Mouse (Mus musculus) embryonic facial prominence, embryonic 15.5 days (tissue): ENCODE results near the gene Inpp5a. TPM values are rescaled to one million over a fixed set of nuclear protein-coding genes. Genes with fewer than 3 reads are reported as not detected.

ENCODE experiments used
- ATAC-seq: fragments of 200-750 bp; cut with Nextera tagmentation; 2 replicates; pipeline ENCODE4 v1.8.0; 2017; ENCODE audit warnings: low read depth, moderate TSS enrichment; ENCODE audit not compliant: insufficient number of reproducible peaks, low FRiP score, low TSS enrichment
- H3K27ac ChIP-seq: fragments of 300-500 bp; sonication (generic); replicated peaks from 2 replicates; pipeline ENCODE4 v1.5.1; 2015; ENCODE audit warnings: mild to moderate bottlenecking, inconsistent platforms
- H3K27me3 ChIP-seq: fragments of 300-500 bp; sonication (generic); 2 replicates; pipeline ENCODE4 v1.6.1; 2015; ENCODE audit warnings: inconsistent platforms
- H3K36me3 ChIP-seq: fragments of 300-500 bp; sonication (generic); 2 replicates; pipeline ENCODE4 v1.6.1; 2015; ENCODE audit warnings: mild to moderate bottlenecking, inconsistent platforms
- H3K4me1 ChIP-seq: fragments of 300-500 bp; sonication (generic); 2 replicates; pipeline ENCODE4 v1.6.1; 2015; ENCODE audit warnings: inconsistent platforms
- H3K4me2 ChIP-seq: fragments of 300-500 bp; sonication (generic); replicated peaks from 2 replicates; pipeline ENCODE4 v1.6.1; 2015; ENCODE audit warnings: mild to moderate bottlenecking, inconsistent platforms
- H3K4me3 ChIP-seq: fragments of 300-500 bp; sonication (generic); replicated peaks from 2 replicates; pipeline ENCODE4 v1.5.1; 2015; ENCODE audit warnings: mild to moderate bottlenecking, inconsistent platforms
- H3K9ac ChIP-seq: fragments of 300-500 bp; sonication (generic); 2 replicates; pipeline ENCODE4 v1.6.1; 2015; ENCODE audit warnings: inconsistent platforms
- H3K9me3 ChIP-seq: fragments of 300-500 bp; sonication (generic); replicated peaks from 2 replicates; pipeline ENCODE4 v1.6.1; 2016; ENCODE audit warnings: inconsistent platforms
- WGBS: fragments of 180-500 bp; shearing (Covaris S2); methylation state at CpG from one replicate; pipeline ENCODE4 v1.1.7; 2015; 5-methylcytosine and 5-hydroxymethylcytosine counted together
- polyA plus RNA-seq: library from polyadenylated mRNA; unstranded; fragments of >200 nt; fragmentation: Nextera tagmentation; extraction: Ambion mirVana; gene quantifications from 2 replicates; pipeline ENCODE4 v1.2.1, GENCODE M21; 2015

The Inpp5a gene
- polyA plus RNA-seq, 1 experiment from 2014 or later = 30.5 TPM

GRCm38 (mm10) chr7:139515959-139516660 is 127.2 kb downstream of the Inpp5a start:
- Histone ChIP-seq H3K9ac (no peak overlapping the region), H3K27ac (no peak overlapping the region), H3K4me3 (no peak overlapping the region), H3K36me3 (peaks cover 25% of the 10 kb centered on the region; the same call in 1 of the 2 replicates), H3K4me1 (peaks cover 4% of the 10 kb centered on the region; the same call in 1 of the 2 replicates), H3K4me2 (no peak overlapping the region), H3K9me3 (no peaks in the 10 kb centered on the region), H3K27me3 (no peaks in the 10 kb centered on the region)
- 72% methylated on average over 13 of the region's 13 CpGs for WGBS
- 0 out of 2 replicates have a peak, but pooled peaks have one; percentile 54 for ATAC-seq

GRCm38 (mm10) chr7:139516661-139517016 is 127.7 kb downstream of the Inpp5a start:
- no peak overlapping the region for H3K27ac ChIP-seq
- H3K4me1 ChIP-seq = peaks cover 4% of the 10 kb centered on the region; the same call in 1 of the 2 replicates
- no peak for ATAC-seq
- H3K9ac ChIP-seq = no peak overlapping the region
- no peaks in the 10 kb centered on the region for H3K9me3 ChIP-seq
- 85% methylated on average over 5 of the region's 5 CpGs for WGBS
- H3K4me3 ChIP-seq = no peak overlapping the region
- peaks cover 25% of the 10 kb centered on the region; the same call in 1 of the 2 replicates for H3K36me3 ChIP-seq
- H3K4me2 ChIP-seq = no peak overlapping the region
- H3K27me3 ChIP-seq = no peaks in the 10 kb centered on the region

- Histone ChIP-seq H3K27ac (no peak overlapping the region), H3K4me3 (no peak overlapping the region), H3K4me2 (no peak overlapping the region), H3K9ac (no peak overlapping the region), H3K9me3 (no peaks in the 10 kb centered on the region), H3K36me3 (peaks cover 18% of the 10 kb centered on the region; the same call in 1 of the 2 replicates), H3K27me3 (no peaks in the 10 kb centered on the region), H3K4me1 (peaks cover 4% of the 10 kb centered on the region; the same call in 1 of the 2 replicates)
- WGBS = 66% methylated on average over 3 of the region's 3 CpGs
- ATAC-seq = no peak
Observed at GRCm38 (mm10) chr7:139518352-139518751, 129.4 kb downstream of the Inpp5a start.

GRCm38 (mm10) chr7:139528309-139529076 is 139.6 kb downstream of the Inpp5a start:
- no peaks in the 10 kb centered on the region for H3K27me3 ChIP-seq
- no peak overlapping the region for H3K4me3 ChIP-seq
- no peaks in the 10 kb centered on the region for H3K4me1 ChIP-seq
- 38% methylated on average over 15 of the region's 15 CpGs for WGBS
- ATAC-seq = 0 out of 2 replicates have a peak, but pooled peaks have one; percentile 15
- H3K9me3 ChIP-seq = no peaks in the 10 kb centered on the region
- H3K4me2 ChIP-seq = no peak overlapping the region
- no peak overlapping the region for H3K27ac ChIP-seq
- H3K9ac ChIP-seq = no peak overlapping the region
- H3K36me3 ChIP-seq = peaks cover 27% of the 10 kb centered on the region

GRCm38 (mm10) chr7:139529208-139529607 is 140.3 kb downstream of the Inpp5a start:
- H3K27ac ChIP-seq = no peak overlapping the region
- H3K27me3 ChIP-seq = no peaks in the 10 kb centered on the region
- H3K36me3 ChIP-seq = peaks cover 22% of the 10 kb centered on the region
- no peak for ATAC-seq
- no peak overlapping the region for H3K4me3 ChIP-seq
- no peak overlapping the region for H3K4me2 ChIP-seq
- H3K9ac ChIP-seq = no peak overlapping the region
- no peaks in the 10 kb centered on the region for H3K9me3 ChIP-seq
- H3K4me1 ChIP-seq = no peaks in the 10 kb centered on the region

- 53% methylated on average over 16 of the region's 16 CpGs for WGBS
Observed at GRCm38 (mm10) chr7:139530591-139531427, 141.9 kb downstream of the Inpp5a start.

GRCm38 (mm10) chr7:139531428-139531801 is 142.5 kb downstream of the Inpp5a start:
- WGBS = 50% methylated on average over 4 of the region's 4 CpGs
- Histone ChIP-seq H3K9me3 (no peaks in the 10 kb centered on the region), H3K27me3 (no peaks in the 10 kb centered on the region), H3K4me3 (no peak overlapping the region), H3K4me1 (no peaks in the 10 kb centered on the region), H3K36me3 (peaks cover 11% of the 10 kb centered on the region), H3K9ac (no peak overlapping the region), H3K4me2 (no peak overlapping the region), H3K27ac (no peak overlapping the region)
- no peak for ATAC-seq

More at GRCm38 (mm10) chr7:139530591-139531427, 141.9 kb downstream of the Inpp5a start:
- Histone ChIP-seq H3K9ac (no peak overlapping the region), H3K27ac (no peak overlapping the region), H3K27me3 (no peaks in the 10 kb centered on the region), H3K4me2 (no peak overlapping the region), H3K4me1 (no peaks in the 10 kb centered on the region), H3K4me3 (no peak overlapping the region), H3K9me3 (no peaks in the 10 kb centered on the region), H3K36me3 (peaks cover 17% of the 10 kb centered on the region)
- no peak for ATAC-seq

GRCm38 (mm10) chr7:139536331-139536730 is 147.4 kb downstream of the Inpp5a start:
- WGBS = 72% methylated on average over 5 of the region's 5 CpGs
- H3K4me3 ChIP-seq = no peak overlapping the region
- H3K4me1 ChIP-seq = no peaks in the 10 kb centered on the region
- H3K9ac ChIP-seq = no peak overlapping the region
- no peak overlapping the region for H3K4me2 ChIP-seq
- peaks cover 2% of the 10 kb centered on the region; the same call in 1 of the 2 replicates for H3K36me3 ChIP-seq
- ATAC-seq = no peak
- no peaks in the 10 kb centered on the region for H3K27me3 ChIP-seq
- H3K9me3 ChIP-seq = no peaks in the 10 kb centered on the region
- no peak overlapping the region for H3K27ac ChIP-seq

- no peak for ATAC-seq
- Histone ChIP-seq H3K4me3 (no peak overlapping the region), H3K4me2 (no peak overlapping the region), H3K27ac (no peak overlapping the region), H3K36me3 (peaks cover 4% of the 10 kb centered on the region; the same call in 1 of the 2 replicates), H3K27me3 (no peaks in the 10 kb centered on the region), H3K4me1 (no peaks in the 10 kb centered on the region), H3K9ac (no peak overlapping the region), H3K9me3 (no peaks in the 10 kb centered on the region)
- WGBS = 95% methylated on average over 2 of the region's 2 CpGs
Observed at GRCm38 (mm10) chr7:139536831-139537230, 147.9 kb downstream of the Inpp5a start.

- ATAC-seq = no peak
- H3K4me1 ChIP-seq = no peaks in the 10 kb centered on the region
- 91% methylated on average over 9 of the region's 9 CpGs for WGBS
- peaks cover 9% of the 10 kb centered on the region; the same call in 1 of the 2 replicates for H3K36me3 ChIP-seq
- H3K4me2 ChIP-seq = no peak overlapping the region
- H3K27me3 ChIP-seq = no peaks in the 10 kb centered on the region
- H3K9ac ChIP-seq = no peak overlapping the region
- H3K9me3 ChIP-seq = no peaks in the 10 kb centered on the region
- H3K27ac ChIP-seq = no peak overlapping the region
- no peak overlapping the region for H3K4me3 ChIP-seq
Observed at GRCm38 (mm10) chr7:139537831-139538230, 148.9 kb downstream of the Inpp5a start.

GRCm38 (mm10) chr7:139538541-139538940 is 149.6 kb downstream of the Inpp5a start:
- Histone ChIP-seq H3K9me3 (no peaks in the 10 kb centered on the region), H3K4me2 (no peak overlapping the region), H3K4me3 (no peak overlapping the region), H3K4me1 (no peaks in the 10 kb centered on the region), H3K27ac (no peak overlapping the region), H3K9ac (no peak overlapping the region), H3K36me3 (peaks cover 9% of the 10 kb centered on the region; the same call in 1 of the 2 replicates), H3K27me3 (no peaks in the 10 kb centered on the region)
- 68% methylated on average over 2 of the region's 2 CpGs for WGBS
- ATAC-seq = no peak
